Mouse (Mus musculus): ENCODE results near the gene Ptgr1. TPM values are rescaled to one million over a fixed set of nuclear protein-coding genes. Genes with fewer than 3 reads are reported as not detected.

Ptgr1 gene
- polyA plus RNA-seq (2012), result 0.04 and 0.10 TPM in 2 replicates

GRCm38 (mm10) chr4:58986540-58987190 is at the start of gene Ptgr1:
TSS of gene Ptgr1 (minus strand) at chr4:58987119.
- Histone ChIP-seq H3K4me1 (ENCODE audit: control insufficient read depth) (peaks cover 59% of the 10 kb centered on the region), H3K36me3 (ENCODE audit: control insufficient read depth) (no peaks in the 10 kb centered on the region; the same call in 1 of the 2 replicates), H3K27me3 (ENCODE audit: control insufficient read depth) (no peaks in the 10 kb centered on the region), H3K9me3 (ENCODE audit: control insufficient read depth, low read length) (no peaks in the 10 kb centered on the region), H3K4me3 (replicated peaks) (peak within 1 kb of the TSS; percentile 72)
- no peak for TF ChIP-seq TAL1 (IDR thresholded peaks at IDR 0.05; ENCODE audit: low read length)
- TF ChIP-seq GATA1 (IDR thresholded peaks at IDR 0.05; ENCODE audit: low read length), result no peak

DNA sequence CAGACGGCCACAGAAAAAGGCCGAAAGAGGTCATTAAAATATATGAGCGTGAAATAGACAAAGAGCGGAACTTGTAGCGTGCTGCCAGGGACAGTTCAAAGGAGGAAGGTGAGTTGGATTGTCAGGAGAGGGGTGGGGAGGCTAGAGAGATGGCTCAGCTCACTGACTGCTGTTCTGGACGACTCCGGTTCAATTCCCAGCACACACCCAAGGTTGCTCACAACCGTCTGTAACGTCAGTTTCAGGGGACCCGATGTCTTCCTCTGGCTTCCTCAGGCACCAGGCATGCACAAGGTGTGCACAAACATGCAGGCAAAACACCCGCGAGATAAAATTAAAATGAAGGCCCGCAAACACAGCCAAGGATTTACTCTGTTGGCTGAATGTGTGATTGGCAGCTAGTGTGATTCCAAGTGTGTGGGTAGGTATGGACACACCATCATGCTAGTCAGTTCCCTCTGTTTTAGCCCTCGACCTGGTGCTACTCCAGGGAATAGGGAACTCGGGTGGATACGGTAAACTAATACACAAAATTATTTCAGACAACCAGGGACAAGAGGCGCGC is 48.9 kb upstream of the Ptgr1 start:
- Histone ChIP-seq H3K4me3 (replicated peaks) (peak overlapping the region; percentile 82), H3K36me3 (ENCODE audit: control insufficient read depth) (peaks cover 5% of the 10 kb centered on the region), H3K4me1 (ENCODE audit: control insufficient read depth) (peaks cover 27% of the 10 kb centered on the region), H3K9me3 (ENCODE audit: control insufficient read depth, low read length) (no peaks in the 10 kb centered on the region), H3K27me3 (ENCODE audit: control insufficient read depth) (no peaks in the 10 kb centered on the region)
- TF ChIP-seq TAL1 (IDR thresholded peaks at IDR 0.05; ENCODE audit: low read length) (no peak), GATA1 (IDR thresholded peaks at IDR 0.05; ENCODE audit: low read length) (no peak)

- Histone ChIP-seq H3K9me3 (ENCODE audit: control insufficient read depth, low read length) (no peaks in the 10 kb centered on the region), H3K4me1 (ENCODE audit: control insufficient read depth) (peaks cover 27% of the 10 kb centered on the region), H3K27me3 (ENCODE audit: control insufficient read depth) (no peaks in the 10 kb centered on the region), H3K4me3 (replicated peaks) (peak within 1 kb of the TSS; percentile 82), H3K36me3 (ENCODE audit: control insufficient read depth) (peaks cover 2% of the 10 kb centered on the region)
- TF ChIP-seq TAL1 (IDR thresholded peaks at IDR 0.05; ENCODE audit: low read length) (no peak), GATA1 (IDR thresholded peaks at IDR 0.05; ENCODE audit: low read length) (no peak)
These were observed 48.2 kb upstream of the Ptgr1 start, which contains the start of gene Gng10 for GRCm38 (mm10) chr4:59034918-59035785. TSS of gene Gng10 (plus strand) at chr4:59035088.

DNA sequence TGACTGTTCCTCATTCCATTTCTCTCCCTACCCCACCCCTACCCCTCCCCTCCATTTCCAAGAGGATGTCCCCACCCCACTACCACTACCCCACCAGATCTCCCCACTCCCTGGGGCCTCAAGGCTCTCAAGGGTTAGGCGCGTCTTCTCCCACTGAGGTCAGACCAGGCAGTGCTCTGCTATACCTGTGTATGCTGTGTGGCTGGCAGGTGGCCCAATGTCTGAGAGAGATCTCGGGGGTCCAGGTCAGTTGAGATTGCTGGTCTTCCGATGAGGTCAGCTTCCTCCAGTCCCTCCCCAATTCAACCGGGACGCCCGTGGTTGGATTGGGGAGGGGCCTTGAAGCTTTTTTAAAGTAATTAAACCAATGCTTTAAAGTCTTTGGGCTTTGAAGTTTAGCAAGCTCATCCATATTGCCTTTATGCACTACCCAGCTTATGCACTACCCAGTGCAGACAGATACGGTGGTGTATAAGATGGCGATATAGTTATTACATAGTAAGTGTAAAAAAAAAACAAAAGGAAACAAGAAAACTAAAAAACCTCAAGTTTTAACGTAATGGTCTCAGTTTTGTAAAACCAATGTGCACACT is 47.5 kb upstream of the Ptgr1 start:
- Histone ChIP-seq H3K4me3 (replicated peaks) (peak overlapping the region; percentile 82), H3K27me3 (ENCODE audit: control insufficient read depth) (no peaks in the 10 kb centered on the region), H3K36me3 (ENCODE audit: control insufficient read depth) (peaks cover 2% of the 10 kb centered on the region), H3K4me1 (ENCODE audit: control insufficient read depth) (peaks cover 27% of the 10 kb centered on the region), H3K9me3 (ENCODE audit: control insufficient read depth, low read length) (no peaks in the 10 kb centered on the region)
- no peak for TF ChIP-seq GATA1 (IDR thresholded peaks at IDR 0.05; ENCODE audit: low read length)
- TF ChIP-seq TAL1 (IDR thresholded peaks at IDR 0.05; ENCODE audit: low read length), result no peak

- peaks cover 52% of the 10 kb centered on the region for H3K36me3 ChIP-seq (ENCODE audit: control insufficient read depth)
- H3K9me3 ChIP-seq (ENCODE audit: control insufficient read depth, low read length), result no peaks in the 10 kb centered on the region
- peaks cover 13% of the 10 kb centered on the region for H3K4me1 ChIP-seq (ENCODE audit: control insufficient read depth)
- no peaks in the 10 kb centered on the region for H3K27me3 ChIP-seq (ENCODE audit: control insufficient read depth)
- TF ChIP-seq GATA1 (IDR thresholded peaks at IDR 0.05; ENCODE audit: low read length) (no peak), TAL1 (IDR thresholded peaks at IDR 0.05; ENCODE audit: low read length) (no peak)
- H3K4me3 ChIP-seq (replicated peaks), result no peak overlapping the region
These were observed 30.0 kb upstream of the Ptgr1 start for GRCm38 (mm10) chr4:59016922-59017321.

GRCm38 (mm10) chr4:59015181-59015580 is 28.3 kb upstream of the Ptgr1 start:
- Histone ChIP-seq H3K36me3 (ENCODE audit: control insufficient read depth) (peaks cover 42% of the 10 kb centered on the region), H3K27me3 (ENCODE audit: control insufficient read depth) (no peaks in the 10 kb centered on the region), H3K4me1 (ENCODE audit: control insufficient read depth) (peaks cover 25% of the 10 kb centered on the region), H3K4me3 (replicated peaks) (no peak overlapping the region), H3K9me3 (ENCODE audit: control insufficient read depth, low read length) (no peaks in the 10 kb centered on the region)
- TF ChIP-seq GATA1 (IDR thresholded peaks at IDR 0.05; ENCODE audit: low read length), result no peak
- no peak for TF ChIP-seq TAL1 (IDR thresholded peaks at IDR 0.05; ENCODE audit: low read length)

- TF ChIP-seq GATA1 (IDR thresholded peaks at IDR 0.05; ENCODE audit: low read length) (0 out of 2 replicates have a peak, but pooled peaks have one; percentile 19), TAL1 (IDR thresholded peaks at IDR 0.05; ENCODE audit: low read length) (no peak)
- Histone ChIP-seq H3K4me3 (replicated peaks) (no peak overlapping the region), H3K9me3 (ENCODE audit: control insufficient read depth, low read length) (no peaks in the 10 kb centered on the region), H3K4me1 (ENCODE audit: control insufficient read depth) (peaks cover 44% of the 10 kb centered on the region), H3K36me3 (ENCODE audit: control insufficient read depth) (peaks cover 16% of the 10 kb centered on the region), H3K27me3 (ENCODE audit: control insufficient read depth) (no peaks in the 10 kb centered on the region)
These were observed 24.5 kb upstream of the Ptgr1 start for GRCm38 (mm10) chr4:59011446-59011845.

DNA sequence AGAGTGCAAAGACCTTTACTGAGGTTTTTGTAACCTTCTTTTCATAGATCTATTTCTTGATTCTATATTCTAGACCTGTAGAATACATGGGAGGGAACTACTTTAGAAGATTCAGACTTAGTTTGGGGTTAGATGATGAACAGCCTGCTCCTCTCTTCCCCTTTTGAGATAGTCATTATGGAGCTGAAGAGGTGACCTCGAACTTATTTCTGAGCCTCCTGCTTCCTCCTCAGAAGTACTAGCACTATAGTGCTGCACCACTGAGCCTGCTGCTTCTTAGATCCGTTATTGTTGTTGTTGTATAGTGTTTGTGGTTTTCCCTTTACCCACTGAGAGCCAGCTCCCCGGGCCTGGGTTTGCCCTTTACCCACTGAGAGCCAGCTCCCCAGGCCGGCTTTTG is 22.8 kb upstream of the Ptgr1 start:
- H3K4me1 ChIP-seq (ENCODE audit: control insufficient read depth), result peaks cover 54% of the 10 kb centered on the region
- peaks cover 8% of the 10 kb centered on the region for H3K36me3 ChIP-seq (ENCODE audit: control insufficient read depth)
- H3K27me3 ChIP-seq (ENCODE audit: control insufficient read depth), result no peaks in the 10 kb centered on the region
- no peaks in the 10 kb centered on the region for H3K9me3 ChIP-seq (ENCODE audit: control insufficient read depth, low read length)
- TF ChIP-seq GATA1 (IDR thresholded peaks at IDR 0.05; ENCODE audit: low read length) (no peak), TAL1 (IDR thresholded peaks at IDR 0.05; ENCODE audit: low read length) (no peak)
- no peak overlapping the region for H3K4me3 ChIP-seq (replicated peaks)
